Mouse (Mus musculus) heart, embryonic 12.5 days (tissue): ENCODE results near the gene Hapln4. TPM values are rescaled to one million over a fixed set of nuclear protein-coding genes. Genes with fewer than 3 reads are reported as not detected.

ENCODE experiments used
- ATAC-seq: fragments of 200-750 bp; cut with Nextera tagmentation; 2 replicates; pipeline ENCODE4 v1.8.0; 2017; ENCODE audit warnings: moderate TSS enrichment, moderate library complexity; ENCODE audit not compliant: insufficient number of reproducible peaks, low FRiP score
- H3K27ac ChIP-seq: fragments of 300-500 bp; sonication (generic); 2 replicates; pipeline ENCODE4 v1.5.1; 2016; ENCODE audit warnings: mild to moderate bottlenecking, moderate library complexity; ENCODE audit not compliant: poor library complexity, severe bottlenecking
- H3K27me3 ChIP-seq: fragments of 300-500 bp; sonication (generic); replicated peaks from 2 replicates; pipeline ENCODE4 v1.6.1; 2016; ENCODE audit warnings: mild to moderate bottlenecking, moderate library complexity
- H3K36me3 ChIP-seq: fragments of 300-500 bp; sonication (generic); 2 replicates; pipeline ENCODE4 v1.6.1; 2016; ENCODE audit warnings: mild to moderate bottlenecking, moderate library complexity
- H3K4me1 ChIP-seq: fragments of 300-500 bp; sonication (generic); replicated peaks from 2 replicates; pipeline ENCODE4 v1.6.1; 2016; ENCODE audit warnings: mild to moderate bottlenecking
- H3K4me2 ChIP-seq: fragments of 300-500 bp; sonication (generic); 2 replicates; pipeline ENCODE4 v1.6.1; 2016; ENCODE audit warnings: mild to moderate bottlenecking, moderate library complexity
- H3K4me3 ChIP-seq: fragments of 300-500 bp; sonication (generic); 2 replicates; pipeline ENCODE4 v1.5.1; 2016; ENCODE audit warnings: mild to moderate bottlenecking
- H3K9ac ChIP-seq: fragments of 300-500 bp; sonication (generic); 2 replicates; pipeline ENCODE4 v1.6.1; 2016; ENCODE audit warnings: mild to moderate bottlenecking, moderate library complexity
- H3K9me3 ChIP-seq: fragments of 300-500 bp; sonication (generic); replicated peaks from 2 replicates; pipeline ENCODE4 v1.6.1; 2016; ENCODE audit warnings: mild to moderate bottlenecking, moderate library complexity
- WGBS: fragments of 180-500 bp; shearing (Covaris S2); methylation state at CpG from one replicate; pipeline ENCODE4 v1.1.7; 2016; 5-methylcytosine and 5-hydroxymethylcytosine counted together
- polyA plus RNA-seq: library from polyadenylated mRNA; unstranded; fragments of >200 nt; fragmentation: Nextera tagmentation; extraction: Ambion mirVana; gene quantifications from 2 replicates; pipeline ENCODE4 v1.2.1, GENCODE M21; 2016

Hapln4 gene
- polyA plus RNA-seq, 1 experiment from 2014 or later, result 0.11 TPM

DNA sequence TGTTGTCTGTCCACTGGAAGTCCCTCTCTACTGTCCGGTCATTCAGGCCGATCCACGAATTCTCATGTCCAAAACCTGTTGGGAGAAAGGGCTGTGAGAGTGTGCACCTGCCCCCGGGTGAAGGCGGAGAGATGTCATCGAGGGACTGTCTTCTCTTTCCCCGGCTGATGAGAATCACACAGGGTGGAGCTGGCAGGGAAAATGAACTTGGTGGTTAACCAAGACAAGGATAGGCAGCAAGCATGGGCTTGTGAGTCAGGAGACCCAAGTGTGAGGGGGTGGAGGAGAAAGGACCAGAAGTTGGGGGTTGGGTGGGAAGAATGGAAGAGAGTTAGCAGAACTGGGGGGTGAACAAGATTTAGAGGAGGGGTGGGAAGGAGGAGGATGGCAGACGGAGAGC lies 17.0 kb downstream of the Hapln4 start:
- no peaks in the 10 kb centered on the region for H3K36me3 ChIP-seq
- 73% methylated on average over 8 of the region's 8 CpGs for whole genome bisulfite sequencing
- peaks cover 40% of the 10 kb centered on the region for H3K27me3 ChIP-seq
- peaks cover 6% of the 10 kb centered on the region; the same call in 1 of the 2 replicates for H3K4me1 ChIP-seq
- H3K27ac ChIP-seq, result no peak overlapping the region
- H3K4me2 ChIP-seq, result no peak overlapping the region
- H3K9me3 ChIP-seq, result no peaks in the 10 kb centered on the region; the same call in 1 of the 2 replicates
- no peak for ATAC-seq
- no peak overlapping the region for H3K4me3 ChIP-seq
- H3K9ac ChIP-seq, result no peak overlapping the region

DNA sequence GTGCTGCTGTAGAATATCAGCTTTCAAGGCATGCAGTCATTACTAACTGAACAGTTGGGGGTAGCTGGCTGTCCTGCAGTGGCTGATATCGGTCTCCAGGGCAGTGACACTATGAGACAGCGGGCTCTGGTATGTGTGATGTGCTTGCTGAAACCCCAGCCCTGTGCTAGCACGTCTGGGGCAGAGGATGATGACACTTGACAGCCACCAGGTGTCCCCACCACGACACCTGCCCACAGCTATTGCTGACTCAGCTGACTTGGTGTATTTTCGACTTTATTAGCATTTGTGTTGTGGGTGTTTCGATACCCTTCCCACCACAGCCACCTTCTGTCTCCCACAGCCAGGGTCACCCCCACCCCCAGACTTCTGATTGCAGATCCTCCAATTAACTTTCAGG lies 21.2 kb downstream of the Hapln4 start:
- H3K4me3 ChIP-seq, result no peak overlapping the region
- H3K4me1 ChIP-seq, result peaks cover 6% of the 10 kb centered on the region; the same call in 1 of the 2 replicates
- no peaks in the 10 kb centered on the region for H3K9me3 ChIP-seq
- H3K27me3 ChIP-seq, result peaks cover 60% of the 10 kb centered on the region
- 13% methylated on average over 6 of the region's 6 CpGs for WGBS
- no peak; the same call in 1 of the 2 replicates for ATAC-seq
- no peak overlapping the region for H3K9ac ChIP-seq
- H3K4me2 ChIP-seq, result no peak overlapping the region
- no peak overlapping the region for H3K27ac ChIP-seq
- no peaks in the 10 kb centered on the region for H3K36me3 ChIP-seq

DNA sequence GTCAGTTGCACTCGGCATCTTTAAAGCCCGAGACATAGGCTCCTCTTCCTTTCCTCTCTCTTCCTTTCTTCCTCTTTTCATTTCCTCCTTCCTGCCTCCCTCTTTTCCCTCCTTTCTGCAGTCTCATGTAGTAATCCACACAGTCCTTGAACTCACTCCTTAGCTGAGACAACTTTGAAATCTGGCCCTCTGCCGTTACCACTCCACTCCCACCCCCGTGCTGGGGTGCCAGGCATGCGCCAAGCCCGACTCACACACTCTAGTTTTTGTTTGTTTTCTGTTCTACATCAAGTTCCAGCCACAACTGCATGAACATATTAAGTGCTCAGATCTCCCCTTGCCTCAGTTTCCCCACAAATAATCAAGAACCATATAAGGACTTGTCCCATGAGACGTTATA lies 21.7 kb downstream of the Hapln4 start:
- Histone ChIP-seq H3K27ac (no peak overlapping the region), H3K9ac (no peak overlapping the region), H3K36me3 (no peaks in the 10 kb centered on the region), H3K27me3 (peaks cover 60% of the 10 kb centered on the region), H3K4me3 (no peak overlapping the region), H3K4me2 (no peak overlapping the region), H3K9me3 (no peaks in the 10 kb centered on the region), H3K4me1 (peaks cover 6% of the 10 kb centered on the region; the same call in 1 of the 2 replicates)
- no peak for ATAC-seq
- 74% methylated on average over 7 of the region's 7 CpGs for WGBS

DNA sequence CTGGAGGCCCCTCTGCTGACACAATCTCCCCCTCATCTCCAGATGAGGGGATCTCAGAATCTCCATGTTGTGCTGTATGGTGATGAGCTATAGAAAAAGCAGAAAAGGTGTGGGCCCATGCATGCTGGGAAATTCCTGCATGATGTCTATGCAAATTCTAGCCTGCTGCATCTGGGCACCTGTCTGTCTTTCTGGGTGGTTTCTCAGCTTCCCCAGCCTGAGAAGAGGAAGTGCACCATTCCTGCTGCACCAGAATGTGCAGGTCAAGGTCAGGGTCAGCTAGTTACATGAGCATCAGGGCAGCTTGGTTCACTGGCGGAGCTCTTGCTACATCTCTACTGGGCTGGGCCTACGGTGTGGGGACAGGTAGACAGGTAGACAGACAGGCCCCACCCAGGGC lies 27.2 kb downstream of the Hapln4 start:
- no peak for ATAC-seq

DNA sequence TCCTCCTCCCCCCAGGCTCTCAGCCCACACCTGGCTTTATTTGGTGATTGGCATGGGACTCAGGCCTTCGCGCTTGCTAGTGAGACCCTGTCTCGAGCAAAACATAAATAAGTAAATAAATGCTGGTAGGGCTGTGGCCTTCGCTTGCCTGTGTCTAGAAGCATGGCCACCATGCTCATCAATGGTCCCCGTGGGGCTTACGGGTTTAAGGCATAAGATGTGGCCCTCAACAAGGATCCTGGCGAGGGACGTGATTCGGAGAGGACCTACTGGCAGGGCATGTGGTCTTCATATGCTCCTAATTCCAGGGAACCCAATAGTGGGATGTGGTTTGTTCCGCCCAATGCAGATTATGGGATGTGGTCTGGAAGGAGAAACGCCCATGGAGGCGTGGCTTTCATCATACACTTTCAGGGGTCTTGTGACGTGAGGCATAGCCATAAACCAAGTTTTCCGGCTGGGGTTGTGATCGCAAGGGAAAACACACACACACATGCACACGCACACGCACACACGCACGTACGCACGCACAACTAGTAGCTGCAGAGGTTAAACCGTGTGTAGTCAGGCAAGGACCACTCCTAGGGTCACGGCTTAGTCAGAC lies 28.0 kb downstream of the Hapln4 start:
- Histone ChIP-seq H3K36me3 (no peaks in the 10 kb centered on the region), H3K27ac (no peak overlapping the region), H3K4me1 (no peaks in the 10 kb centered on the region), H3K27me3 (peaks cover 100% of the 10 kb centered on the region), H3K4me3 (no peak overlapping the region), H3K4me2 (no peak overlapping the region), H3K9ac (no peak overlapping the region), H3K9me3 (no peaks in the 10 kb centered on the region)
- ATAC-seq, result no peak
- WGBS, result 43% methylated on average over 23 of the region's 23 CpGs

More for the DNA sequence above, 27.2 kb downstream of the Hapln4 start:
- Histone ChIP-seq H3K9me3 (no peaks in the 10 kb centered on the region), H3K9ac (no peak overlapping the region), H3K27me3 (peaks cover 98% of the 10 kb centered on the region), H3K27ac (no peak overlapping the region), H3K4me1 (no peaks in the 10 kb centered on the region), H3K4me3 (no peak overlapping the region), H3K4me2 (no peak overlapping the region), H3K36me3 (no peaks in the 10 kb centered on the region)
- 73% methylated on average over 2 of the region's 2 CpGs for WGBS

DNA sequence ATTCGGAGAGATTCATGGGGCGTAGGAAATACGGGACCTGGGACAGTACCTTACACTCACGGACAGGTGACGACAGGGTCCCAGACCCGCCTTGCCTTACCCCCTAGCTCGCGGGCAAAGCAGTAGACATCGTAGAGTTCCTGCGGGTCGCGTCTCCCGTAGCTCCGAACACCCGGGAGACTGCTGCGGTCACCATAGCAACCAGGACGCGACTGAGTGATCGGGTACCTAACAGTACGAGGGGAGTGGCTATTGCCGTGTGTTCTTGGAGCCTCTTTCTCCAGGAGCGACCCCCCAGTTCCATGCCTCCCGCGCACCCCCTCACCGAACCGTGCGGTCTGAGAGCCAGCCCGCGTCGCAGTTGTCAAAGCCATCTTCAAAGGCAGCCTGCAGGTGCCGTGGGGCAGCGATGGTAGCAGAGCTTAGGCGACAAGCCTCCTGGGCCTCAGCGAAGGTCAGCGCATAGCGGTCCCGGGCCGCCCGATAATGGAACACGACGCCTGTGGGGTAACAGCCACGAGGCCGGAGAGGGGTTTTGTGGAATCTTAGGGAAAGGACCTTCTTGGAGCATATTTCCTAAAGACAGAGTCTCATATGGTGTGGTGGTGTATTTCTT lies 29.3 kb downstream of the Hapln4 start:
- no peak overlapping the region for H3K4me3 ChIP-seq
- no peaks in the 10 kb centered on the region for H3K9me3 ChIP-seq
- no peak for ATAC-seq
- no peaks in the 10 kb centered on the region for H3K36me3 ChIP-seq
- WGBS, result 7% methylated on average over 43 of the region's 43 CpGs
- no peak overlapping the region for H3K4me2 ChIP-seq
- H3K27ac ChIP-seq, result no peak overlapping the region
- H3K9ac ChIP-seq, result no peak overlapping the region
- H3K4me1 ChIP-seq, result no peaks in the 10 kb centered on the region
- peaks cover 100% of the 10 kb centered on the region for H3K27me3 ChIP-seq

DNA sequence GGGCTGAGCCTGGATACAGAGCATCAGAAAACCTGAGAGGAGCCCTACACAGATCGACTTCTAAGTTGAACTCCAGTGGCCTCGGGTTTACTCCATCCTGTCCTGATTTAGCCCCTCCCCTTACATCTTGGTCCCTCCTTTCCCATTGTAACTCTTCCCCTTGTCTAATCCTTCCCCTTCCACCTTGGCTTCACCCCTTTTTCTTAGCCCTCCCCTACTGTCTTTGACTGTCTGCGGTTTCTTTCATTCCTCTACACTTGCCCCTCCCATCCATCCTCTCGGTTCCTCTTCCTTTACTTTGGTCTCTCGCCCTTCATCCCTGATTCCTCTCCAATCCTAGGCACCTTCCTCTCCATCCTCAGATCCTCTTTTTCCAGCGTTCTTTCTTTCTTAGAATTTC lies 31.2 kb downstream of the Hapln4 start:
- no peaks in the 10 kb centered on the region for H3K9me3 ChIP-seq
- H3K36me3 ChIP-seq, result no peaks in the 10 kb centered on the region
- no peaks in the 10 kb centered on the region for H3K4me1 ChIP-seq
- H3K4me3 ChIP-seq, result no peak overlapping the region
- no peak for ATAC-seq
- H3K4me2 ChIP-seq, result no peak overlapping the region
- H3K9ac ChIP-seq, result no peak overlapping the region
- WGBS, result 25% methylated on average over 6 of the region's 6 CpGs
- H3K27ac ChIP-seq, result no peak overlapping the region
- H3K27me3 ChIP-seq, result peaks cover 100% of the 10 kb centered on the region

DNA sequence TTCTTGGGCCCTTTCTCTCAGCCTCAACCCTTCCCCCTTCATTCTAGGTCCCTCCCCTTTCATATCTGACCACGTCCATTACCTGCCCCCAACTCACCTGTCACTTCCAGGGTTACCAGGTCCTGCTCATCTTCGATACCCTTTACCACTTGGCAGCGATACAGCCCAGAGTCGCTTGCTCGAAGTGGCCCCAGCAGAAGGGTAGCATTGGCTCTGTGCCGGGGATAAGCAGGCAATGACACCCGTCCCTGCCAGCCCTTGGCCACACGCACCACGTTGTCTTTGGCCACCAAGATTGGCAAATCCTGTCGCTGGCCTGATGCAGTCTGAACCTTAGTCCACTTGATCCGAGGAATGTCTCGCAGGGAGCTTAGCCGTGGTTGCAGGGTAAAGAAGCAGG lies 31.6 kb downstream of the Hapln4 start:
- Histone ChIP-seq H3K4me1 (no peaks in the 10 kb centered on the region), H3K9me3 (no peaks in the 10 kb centered on the region), H3K9ac (no peak overlapping the region), H3K27me3 (peaks cover 100% of the 10 kb centered on the region), H3K27ac (no peak overlapping the region), H3K4me2 (no peak overlapping the region), H3K36me3 (no peaks in the 10 kb centered on the region), H3K4me3 (no peak overlapping the region)
- WGBS, result 63% methylated on average over 13 of the region's 13 CpGs
- no peak for ATAC-seq

DNA sequence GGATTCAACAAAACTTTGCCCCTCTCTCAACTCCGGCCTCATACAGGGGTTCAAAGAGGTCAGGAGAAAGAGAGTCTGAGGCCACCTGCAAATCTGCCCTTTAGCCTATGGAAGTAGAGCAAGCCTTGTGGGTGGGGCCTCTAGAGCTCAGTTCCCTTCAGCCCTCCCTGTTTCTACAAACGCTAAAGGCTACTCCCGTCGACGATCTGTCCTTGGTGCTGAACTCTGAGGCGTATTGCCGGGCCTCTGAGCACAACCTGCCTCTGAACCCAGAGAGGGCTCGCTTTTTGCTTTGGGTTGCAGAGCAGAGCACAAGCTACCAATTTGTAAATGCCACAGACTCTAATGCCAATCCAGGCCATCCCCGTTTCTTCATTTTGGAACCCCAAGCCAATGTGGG lies 34.4 kb downstream of the Hapln4 start:
- WGBS, result 7% methylated on average over 9 of the region's 9 CpGs
- no peak overlapping the region for H3K4me3 ChIP-seq

DNA sequence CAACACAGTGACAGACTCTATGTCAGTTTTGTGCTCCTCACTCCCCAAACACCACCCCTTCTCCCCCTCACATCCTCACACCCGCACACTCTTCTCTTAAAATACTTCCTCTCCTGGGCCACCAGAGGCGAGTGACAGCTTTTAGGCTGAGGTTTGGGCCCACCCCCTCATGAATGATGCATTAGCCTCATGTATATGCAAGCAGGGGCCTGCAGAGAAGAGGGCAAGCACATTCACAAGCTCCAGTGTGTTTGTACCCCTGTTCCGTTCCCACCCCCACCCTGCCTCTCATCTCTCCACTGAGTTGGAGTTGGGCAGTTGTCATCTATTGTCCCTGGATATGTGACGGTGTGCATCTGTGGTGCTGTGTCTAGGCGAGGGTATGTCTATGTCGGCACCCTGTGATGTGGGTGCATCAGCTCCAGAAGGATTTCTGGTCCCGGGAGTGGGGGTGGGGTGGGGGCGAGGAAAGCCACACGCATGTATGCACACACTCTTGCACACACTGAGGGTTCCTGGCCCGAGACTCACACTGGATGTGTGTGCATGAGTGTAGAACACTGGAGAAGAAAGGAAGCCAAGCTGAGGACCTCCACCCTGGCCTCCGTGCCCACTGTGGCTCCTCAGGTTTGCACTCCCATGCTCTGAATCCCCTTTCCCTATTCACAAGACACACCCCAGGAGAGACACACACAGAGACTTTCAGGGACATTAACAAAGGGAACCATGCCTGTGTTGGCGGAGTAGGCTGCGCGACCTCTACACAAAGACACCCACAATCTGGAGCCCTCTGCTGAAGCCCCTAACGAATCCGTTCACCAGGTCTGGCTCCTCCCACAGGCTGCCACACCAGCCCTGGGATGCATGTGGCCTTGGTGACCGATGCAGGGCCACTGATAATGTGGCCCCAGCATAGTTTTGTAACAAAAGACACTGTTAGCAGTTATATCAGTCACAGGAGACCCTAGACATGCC lies 35.8 kb downstream of the Hapln4 start:
- H3K27me3 ChIP-seq, result peaks cover 99% of the 10 kb centered on the region
- no peaks in the 10 kb centered on the region for H3K9me3 ChIP-seq
- H3K36me3 ChIP-seq, result no peaks in the 10 kb centered on the region
- H3K9ac ChIP-seq, result no peak overlapping the region
- H3K4me2 ChIP-seq, result no peak overlapping the region
- WGBS, result 20% methylated on average over 17 of the region's 17 CpGs
- H3K4me3 ChIP-seq, result no peak overlapping the region
- H3K27ac ChIP-seq, result no peak overlapping the region
- H3K4me1 ChIP-seq, result peaks cover 4% of the 10 kb centered on the region; the same call in 1 of the 2 replicates
- ATAC-seq, result no peak

More for the DNA sequence above, 34.4 kb downstream of the Hapln4 start:
- H3K36me3 ChIP-seq, result no peaks in the 10 kb centered on the region
- H3K27me3 ChIP-seq, result peaks cover 100% of the 10 kb centered on the region
- no peak for ATAC-seq
- no peak overlapping the region for H3K27ac ChIP-seq
- H3K9me3 ChIP-seq, result no peaks in the 10 kb centered on the region
- H3K9ac ChIP-seq, result no peak overlapping the region
- H3K4me2 ChIP-seq, result no peak overlapping the region
- H3K4me1 ChIP-seq, result peaks cover 4% of the 10 kb centered on the region; the same call in 1 of the 2 replicates

DNA sequence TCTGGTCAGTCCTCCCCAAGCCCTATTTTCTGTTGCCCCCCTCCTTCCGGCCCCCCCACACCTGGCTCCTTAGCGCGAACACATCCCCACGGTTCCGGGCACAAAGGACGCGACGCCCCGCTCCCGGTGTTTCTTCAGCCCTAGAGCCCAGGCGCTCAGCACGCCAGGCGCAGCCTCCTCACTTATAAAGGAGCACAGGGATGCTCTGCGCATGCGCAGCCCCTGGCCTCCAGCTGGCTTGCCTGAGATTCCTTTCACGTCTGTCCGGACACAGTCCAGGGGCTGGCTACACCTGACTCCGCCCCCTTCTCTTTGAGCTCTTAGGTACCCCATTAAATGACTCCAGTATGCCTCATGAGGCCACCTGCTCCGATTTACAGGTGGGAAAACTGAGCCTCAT lies 37.4 kb downstream of the Hapln4 start, which contains the start of gene Ncan:
Gene Ncan, minus strand, starts transcription at position 207 of the 400 bp plus-strand sequence.
- peak within 1 kb of the TSS; percentile 41 for H3K4me2 ChIP-seq
- no peak within 1 kb of the TSS for H3K4me3 ChIP-seq
- 3% methylated on average over 19 of the region's 19 CpGs for WGBS

More for the DNA sequence above, 37.4 kb downstream of the Hapln4 start, which contains the start of gene Ncan:
- Histone ChIP-seq H3K27me3 (peaks cover 99% of the 10 kb centered on the region), H3K36me3 (no peaks in the 10 kb centered on the region), H3K9ac (no peak within 1 kb of the TSS), H3K4me1 (peaks cover 4% of the 10 kb centered on the region; the same call in 1 of the 2 replicates), H3K27ac (no peak within 1 kb of the TSS), H3K9me3 (no peaks in the 10 kb centered on the region)
- no peak for ATAC-seq
